Mouse (Mus musculus): ENCODE results near the gene Plod3. TPM values are rescaled to one million over a fixed set of nuclear protein-coding genes. Genes with fewer than 3 reads are reported as not detected.

Plod3 gene
- polyA plus RNA-seq, 1 experiment from 2014 or later, result 61.4 TPM

DNA sequence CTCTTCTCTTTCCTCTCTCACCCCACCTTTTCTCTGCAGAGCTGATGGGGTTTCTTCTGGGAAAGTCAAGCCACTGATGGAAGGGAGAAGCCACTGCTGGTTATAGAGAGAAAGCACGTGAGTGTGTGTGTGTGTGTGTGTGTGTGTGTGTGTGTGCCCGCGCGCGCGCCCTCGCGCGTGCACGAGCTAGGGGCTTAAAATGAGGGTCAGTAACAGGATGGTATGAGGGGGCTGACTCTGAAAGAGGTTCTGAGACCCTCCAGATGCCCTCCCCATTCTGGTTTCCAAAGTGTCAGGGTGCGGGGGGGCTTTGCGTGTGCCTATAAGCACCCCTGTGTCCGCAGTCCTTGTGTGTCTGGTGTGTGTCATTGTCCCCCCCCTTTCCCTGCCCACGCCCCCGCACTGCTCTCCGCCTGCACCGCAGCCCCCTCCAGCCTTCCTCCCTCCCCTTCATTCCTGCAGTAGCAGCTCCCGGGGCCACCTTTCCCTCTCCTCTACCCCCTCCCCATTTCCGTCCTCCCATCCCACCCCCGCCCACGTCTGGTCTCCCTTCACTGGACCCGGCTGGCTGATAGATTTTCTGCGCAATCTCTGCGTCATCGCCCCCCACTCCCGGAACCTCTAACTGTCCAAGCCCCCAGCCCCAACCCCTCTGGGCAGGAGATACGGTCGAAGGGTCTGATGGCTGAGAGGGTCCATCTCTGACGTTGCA, 41.9 kb downstream of the Plod3 start:
- no peak overlapping the region for H3K4me3 ChIP-seq

GRCm38 (mm10) chr5:137029273-137029585, 42.4 kb downstream of the Plod3 start:
- peaks cover 44% of the 10 kb centered on the region for H3K4me1 ChIP-seq
- H3K27ac ChIP-seq, result no peak overlapping the region
- H3K27me3 ChIP-seq, result peaks cover 92% of the 10 kb centered on the region
- H3K9me3 ChIP-seq, result no peaks in the 10 kb centered on the region
- H3K4me2 ChIP-seq, result peak overlapping the region; percentile 54; the same call in 1 of the 2 replicates
- no peak overlapping the region for H3K9ac ChIP-seq
- no peaks in the 10 kb centered on the region for H3K36me3 ChIP-seq
- WGBS, result 2% methylated on average over 8 of the region's 8 CpGs
- no peak overlapping the region for H3K4me3 ChIP-seq
- ATAC-seq (ENCODE audit: insufficient number of reproducible peaks, low FRiP score, low TSS enrichment, low read depth), result no peak

More for the DNA sequence above, 41.9 kb downstream of the Plod3 start:
- Histone ChIP-seq H3K9ac (no peak overlapping the region), H3K4me1 (peaks cover 44% of the 10 kb centered on the region), H3K36me3 (no peaks in the 10 kb centered on the region), H3K27ac (no peak overlapping the region), H3K27me3 (peaks cover 96% of the 10 kb centered on the region), H3K4me2 (no peak overlapping the region), H3K9me3 (no peaks in the 10 kb centered on the region)
- WGBS, result 4% methylated on average over 27 of the region's 29 CpGs
- ATAC-seq (ENCODE audit: insufficient number of reproducible peaks, low FRiP score, low TSS enrichment, low read depth), result no peak

DNA sequence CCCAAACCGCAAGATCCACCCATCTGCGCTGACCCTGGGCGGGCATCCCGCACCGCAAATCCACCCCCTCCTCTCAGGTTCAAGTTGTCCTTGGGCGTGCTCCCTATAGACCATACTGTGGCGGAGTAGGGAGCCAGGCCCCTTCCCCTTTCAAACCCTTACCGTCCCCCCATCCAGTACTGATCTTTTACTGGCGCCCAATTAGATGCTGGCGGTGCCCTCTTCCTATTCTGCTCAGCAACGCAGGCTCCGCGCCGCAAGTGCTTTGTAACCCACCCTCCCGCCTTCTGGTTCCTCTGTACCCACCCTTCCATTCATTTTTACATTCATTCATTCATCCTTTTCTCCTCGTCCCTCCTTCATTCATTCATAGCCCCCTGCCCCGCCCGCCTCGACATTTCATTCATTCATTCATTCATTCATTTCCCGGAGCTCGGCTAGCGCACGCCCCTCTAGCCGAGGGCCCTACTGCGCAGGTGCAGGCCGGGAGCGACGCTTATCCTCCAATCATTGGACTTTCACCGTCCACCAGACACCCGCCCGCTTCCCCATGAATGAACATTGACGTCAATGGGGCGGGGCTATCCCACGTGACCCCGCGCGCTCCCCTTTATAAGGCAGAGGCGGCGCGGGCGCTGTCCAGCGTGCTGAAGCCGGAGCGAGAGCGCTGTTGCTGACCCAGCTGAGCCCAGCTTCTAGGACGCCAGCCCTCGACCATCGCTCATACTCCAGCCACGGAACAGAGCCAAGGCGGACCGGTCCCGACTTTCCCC, 43.0 kb downstream of the Plod3 start:
- under 1% methylated on average over 52 of the region's 52 CpGs for WGBS
- Histone ChIP-seq H3K27me3 (peaks cover 88% of the 10 kb centered on the region), H3K9me3 (no peaks in the 10 kb centered on the region), H3K9ac (no peak overlapping the region), H3K36me3 (no peaks in the 10 kb centered on the region), H3K4me3 (peak overlapping the region; percentile 30), H3K27ac (no peak overlapping the region), H3K4me1 (peaks cover 44% of the 10 kb centered on the region), H3K4me2 (peak overlapping the region; percentile 54)
- ATAC-seq (ENCODE audit: insufficient number of reproducible peaks, low FRiP score, low TSS enrichment, low read depth), result peak; percentile 64

- no peak overlapping the region for H3K27ac ChIP-seq
- ATAC-seq (ENCODE audit: insufficient number of reproducible peaks, low FRiP score, low TSS enrichment, low read depth), result no peak
- H3K27me3 ChIP-seq, result peaks cover 82% of the 10 kb centered on the region
- no peak overlapping the region for H3K9ac ChIP-seq
- peak overlapping the region; percentile 30 for H3K4me3 ChIP-seq
- peaks cover 42% of the 10 kb centered on the region for H3K4me1 ChIP-seq
- WGBS, result 12% methylated on average over 22 of the region's 22 CpGs
- peaks cover 4% of the 10 kb centered on the region for H3K36me3 ChIP-seq
- no peaks in the 10 kb centered on the region for H3K9me3 ChIP-seq
- H3K4me2 ChIP-seq, result peak overlapping the region; percentile 54
Observed at GRCm38 (mm10) chr5:137030416-137030810, 43.6 kb downstream of the Plod3 start.

DNA sequence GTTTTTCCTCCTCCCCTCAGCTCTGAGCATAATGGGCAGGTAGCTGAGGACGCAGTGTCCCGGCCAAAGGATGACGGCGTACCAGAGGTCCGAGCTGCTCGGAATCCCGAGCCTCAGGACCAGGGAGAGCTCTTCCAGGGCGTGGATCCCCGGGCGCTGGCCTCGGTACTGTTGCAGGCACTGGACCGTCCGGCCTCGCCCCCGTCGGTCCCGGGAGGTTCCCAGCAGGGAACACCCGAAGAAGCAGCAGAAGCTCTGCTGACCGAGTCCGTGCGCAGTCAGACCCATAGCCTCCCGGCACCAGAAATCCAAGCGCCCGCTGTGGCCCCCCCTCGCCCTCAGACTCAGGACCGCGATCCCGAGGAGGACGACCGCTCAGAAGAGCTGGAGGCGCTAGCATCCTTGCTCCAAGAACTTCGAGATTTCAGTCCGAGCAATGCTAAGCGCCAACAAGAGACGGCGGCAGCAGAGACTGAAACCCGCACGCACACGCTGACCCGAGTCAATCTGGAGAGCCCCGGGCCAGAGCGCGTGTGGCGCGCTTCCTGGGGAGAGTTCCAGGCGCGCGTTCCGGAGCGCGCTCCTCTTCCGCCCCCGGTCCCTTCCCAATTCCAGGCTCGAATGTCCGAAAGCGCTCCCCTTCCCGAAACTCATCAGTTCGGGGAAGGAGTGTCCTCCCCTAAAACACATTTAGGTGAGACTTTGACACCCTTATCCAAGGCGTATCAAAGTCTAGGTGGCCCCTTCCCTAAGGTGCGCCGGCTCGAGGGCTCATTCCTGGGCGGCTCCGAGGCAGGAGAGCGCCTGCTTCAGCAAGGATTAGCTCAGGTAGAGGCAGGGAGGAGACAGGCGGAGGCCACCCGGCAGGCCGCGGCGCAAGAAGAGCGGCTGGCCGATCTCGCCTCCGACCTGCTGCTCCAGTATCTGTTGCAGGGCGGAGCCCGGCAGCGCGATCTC, 44.5 kb downstream of the Plod3 start:
- ATAC-seq (ENCODE audit: insufficient number of reproducible peaks, low FRiP score, low TSS enrichment, low read depth), result no peak
- peaks cover 42% of the 10 kb centered on the region for H3K4me1 ChIP-seq
- peaks cover 14% of the 10 kb centered on the region for H3K36me3 ChIP-seq
- no peak overlapping the region for H3K27ac ChIP-seq
- peaks cover 72% of the 10 kb centered on the region for H3K27me3 ChIP-seq
- H3K4me2 ChIP-seq, result peak overlapping the region; percentile 100
- WGBS, result 1% methylated on average over 78 of the region's 78 CpGs
- peak overlapping the region; percentile 48 for H3K4me3 ChIP-seq
- no peak overlapping the region for H3K9ac ChIP-seq
- no peaks in the 10 kb centered on the region for H3K9me3 ChIP-seq

DNA sequence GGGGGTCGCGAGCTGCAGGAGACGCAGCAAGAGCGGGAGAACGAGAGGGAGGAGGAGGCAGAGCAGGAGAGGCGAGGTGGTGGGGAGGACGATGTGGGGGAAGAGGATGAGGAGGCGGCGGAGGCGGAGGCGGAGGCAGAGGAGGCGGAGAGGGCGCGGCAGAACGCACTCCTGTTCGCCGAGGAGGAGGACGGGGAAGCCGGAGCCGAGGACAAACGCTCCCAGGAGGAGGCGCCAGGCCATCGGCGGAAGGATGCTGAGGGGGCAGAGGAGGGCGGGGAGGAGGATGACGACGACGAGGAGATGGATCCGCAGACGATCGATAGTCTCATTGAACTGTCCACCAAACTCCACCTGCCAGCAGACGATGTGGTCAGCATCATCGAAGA, 45.2 kb downstream of the Plod3 start:
- Histone ChIP-seq H3K27me3 (peaks cover 66% of the 10 kb centered on the region), H3K9me3 (no peaks in the 10 kb centered on the region), H3K4me3 (peak overlapping the region; percentile 48), H3K9ac (no peak overlapping the region), H3K27ac (no peak overlapping the region), H3K4me1 (peaks cover 42% of the 10 kb centered on the region), H3K4me2 (peak overlapping the region; percentile 100), H3K36me3 (peaks cover 20% of the 10 kb centered on the region)
- no peak for ATAC-seq (ENCODE audit: insufficient number of reproducible peaks, low FRiP score, low TSS enrichment, low read depth)
- under 1% methylated on average over 29 of the region's 33 CpGs for WGBS

- Histone ChIP-seq H3K27me3 (peaks cover 61% of the 10 kb centered on the region), H3K4me2 (peak overlapping the region; percentile 100), H3K27ac (no peak overlapping the region), H3K9me3 (no peaks in the 10 kb centered on the region), H3K4me3 (peak overlapping the region; percentile 48), H3K36me3 (peaks cover 26% of the 10 kb centered on the region), H3K9ac (no peak overlapping the region), H3K4me1 (peaks cover 42% of the 10 kb centered on the region)
- WGBS, result under 1% methylated on average over 49 of the region's 49 CpGs
- peak; percentile 81 for ATAC-seq (ENCODE audit: insufficient number of reproducible peaks, low FRiP score, low TSS enrichment, low read depth)
Observed at GRCm38 (mm10) chr5:137032641-137033074, 45.8 kb downstream of the Plod3 start.

DNA sequence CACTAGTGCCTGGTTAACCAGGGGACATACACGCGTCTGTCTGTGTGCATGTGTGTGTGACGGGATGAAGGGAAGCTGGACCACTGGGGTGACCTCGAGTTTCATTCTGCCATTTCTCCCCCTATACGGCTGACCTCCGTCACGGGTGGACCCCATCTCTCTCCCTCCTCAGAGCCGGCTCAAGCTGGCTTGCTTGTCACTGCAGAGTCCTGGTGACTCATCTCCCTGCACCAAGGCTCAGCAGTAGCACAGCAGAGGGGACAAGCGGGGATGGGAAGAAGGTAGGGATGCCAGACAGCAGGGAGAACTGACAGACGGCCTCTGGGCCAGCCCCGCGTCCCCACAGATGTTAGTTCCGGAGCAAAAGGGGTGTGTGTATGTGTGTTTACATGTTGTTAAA, 49.4 kb downstream of the Plod3 start:
- H3K36me3 ChIP-seq, result peaks cover 59% of the 10 kb centered on the region
- H3K27me3 ChIP-seq, result peaks cover 26% of the 10 kb centered on the region
- no peak overlapping the region for H3K4me3 ChIP-seq
- no peak overlapping the region for H3K4me2 ChIP-seq
- peaks cover 21% of the 10 kb centered on the region for H3K4me1 ChIP-seq
- no peaks in the 10 kb centered on the region for H3K9me3 ChIP-seq
- H3K9ac ChIP-seq, result no peak overlapping the region
- WGBS, result 78% methylated on average over 13 of the region's 13 CpGs
- ATAC-seq (ENCODE audit: insufficient number of reproducible peaks, low FRiP score, low TSS enrichment, low read depth), result no peak
- no peak overlapping the region for H3K27ac ChIP-seq

- no peak for ATAC-seq (ENCODE audit: insufficient number of reproducible peaks, low FRiP score, low TSS enrichment, low read depth)
- Histone ChIP-seq H3K4me3 (no peak overlapping the region), H3K9me3 (no peaks in the 10 kb centered on the region), H3K27me3 (no peaks in the 10 kb centered on the region), H3K36me3 (peaks cover 75% of the 10 kb centered on the region), H3K4me2 (no peak overlapping the region), H3K4me1 (peaks cover under 1% of the 10 kb centered on the region; the same call in 1 of the 2 replicates), H3K9ac (no peak overlapping the region), H3K27ac (no peak overlapping the region)
- 91% methylated on average over 10 of the region's 10 CpGs for WGBS
Observed at GRCm38 (mm10) chr5:137039453-137039852, 52.6 kb downstream of the Plod3 start.

DNA sequence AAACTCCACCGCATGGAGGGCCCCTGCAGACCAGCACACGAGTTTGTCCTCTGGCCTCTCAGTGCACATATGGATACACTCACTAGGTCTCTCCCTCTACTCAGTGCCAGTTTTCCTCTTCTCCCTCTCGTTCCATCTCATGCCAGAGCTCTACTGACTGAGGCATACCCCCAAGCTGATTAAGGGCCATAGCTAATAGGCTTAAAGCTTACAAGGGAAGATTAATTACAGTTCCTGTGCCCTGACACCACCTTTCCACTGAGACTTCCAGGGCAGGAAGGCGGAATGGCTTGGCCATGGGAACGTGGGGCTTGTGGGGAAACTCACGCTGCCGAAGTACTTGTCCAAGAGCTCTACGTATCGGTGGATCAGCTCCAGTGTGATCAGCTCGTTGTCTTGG, 54.6 kb downstream of the Plod3 start:
- Histone ChIP-seq H3K4me2 (no peak overlapping the region), H3K27ac (no peak overlapping the region), H3K36me3 (peaks cover 61% of the 10 kb centered on the region), H3K9ac (no peak overlapping the region), H3K27me3 (no peaks in the 10 kb centered on the region), H3K9me3 (no peaks in the 10 kb centered on the region), H3K4me3 (no peak overlapping the region), H3K4me1 (peaks cover 12% of the 10 kb centered on the region)
- ATAC-seq (ENCODE audit: insufficient number of reproducible peaks, low FRiP score, low TSS enrichment, low read depth), result no peak
- 88% methylated on average over 10 of the region's 10 CpGs for WGBS

- Histone ChIP-seq H3K27me3 (no peaks in the 10 kb centered on the region), H3K9ac (no peak overlapping the region), H3K4me2 (no peak overlapping the region), H3K27ac (no peak overlapping the region), H3K4me1 (peaks cover 13% of the 10 kb centered on the region), H3K9me3 (no peaks in the 10 kb centered on the region), H3K4me3 (no peak overlapping the region), H3K36me3 (peaks cover 36% of the 10 kb centered on the region)
- WGBS, result 95% methylated on average over 7 of the region's 7 CpGs
- ATAC-seq (ENCODE audit: insufficient number of reproducible peaks, low FRiP score, low TSS enrichment, low read depth), result no peak
Observed at GRCm38 (mm10) chr5:137043997-137044396, 57.2 kb downstream of the Plod3 start.

Data from limb, embryonic 15.5 days (tissue).